Mouse (Mus musculus): ENCODE results near the gene St3gal3. TPM values are rescaled to one million over a fixed set of nuclear protein-coding genes. Genes with fewer than 3 reads are reported as not detected.

The St3gal3 gene
- polyA plus RNA-seq, 1 experiment from 2014 or later, result 6.7 TPM

DNA sequence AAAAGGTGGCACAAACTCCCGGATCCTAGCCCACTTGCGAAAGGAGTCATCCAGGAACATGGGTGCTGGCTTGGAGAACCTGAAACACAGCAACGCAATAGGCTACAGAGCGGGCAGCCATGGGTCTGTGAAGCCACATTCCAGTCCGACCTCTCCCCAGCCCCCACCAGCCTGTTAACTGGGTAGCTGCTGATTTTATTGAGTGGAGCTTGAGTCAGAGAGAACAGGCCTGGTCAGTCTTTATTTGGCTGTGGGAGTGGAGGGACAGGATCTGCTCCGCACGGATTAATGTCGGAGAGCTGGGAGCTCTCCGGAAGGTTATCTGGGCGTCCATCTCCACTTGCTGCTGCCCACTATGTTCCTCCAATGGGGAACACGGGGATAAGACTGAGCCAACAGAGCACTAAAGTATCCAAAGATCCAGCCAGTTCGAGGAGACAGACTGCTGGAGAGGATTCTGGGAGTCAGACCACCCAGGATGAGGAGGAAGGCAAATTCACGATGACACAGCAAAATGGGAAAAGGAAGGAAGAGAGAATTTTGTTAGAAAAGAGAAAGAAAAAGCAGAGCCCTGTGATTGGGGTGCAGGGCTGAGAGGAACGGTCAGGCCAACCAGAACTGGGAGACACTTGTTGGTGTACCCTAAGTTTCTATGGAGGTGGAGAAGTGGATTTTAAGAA is 170.2 kb downstream of the St3gal3 start:
- peaks cover 3% of the 10 kb centered on the region; the same call in 1 of the 2 replicates for H3K36me3 ChIP-seq (ENCODE audit: insufficient read depth, low read length)
- H3K9ac ChIP-seq (ENCODE audit: low read depth, low read length), result no peak overlapping the region
- H3K4me1 ChIP-seq (replicated peaks; ENCODE audit: insufficient read depth, low read length), result no peaks in the 10 kb centered on the region
- TF ChIP-seq CTCF (IDR thresholded peaks at IDR 0.05; ENCODE audit: low read depth), result no peak
- H3K27me3 ChIP-seq (ENCODE audit: insufficient read depth, low read length), result no peaks in the 10 kb centered on the region
- H3K4me3 ChIP-seq (replicated peaks; ENCODE audit: low read depth, low read length), result no peak overlapping the region
- no peak; the same call in 1 of the 2 replicates for ATAC-seq (replicated peaks; ENCODE audit: low FRiP score, low read depth)
- 68% methylated on average over 14 of the region's 14 CpGs for WGBS
- H3K9me3 ChIP-seq (replicated peaks; ENCODE audit: low read length), result no peaks in the 10 kb centered on the region
- H3K4me2 ChIP-seq (ENCODE audit: low read length), result no peak overlapping the region
- H3K27ac ChIP-seq, result no peak overlapping the region; the same call in 1 of the 2 replicates
- DNase-seq (ENCODE audit: low spot score), result peak; percentile 28

DNA sequence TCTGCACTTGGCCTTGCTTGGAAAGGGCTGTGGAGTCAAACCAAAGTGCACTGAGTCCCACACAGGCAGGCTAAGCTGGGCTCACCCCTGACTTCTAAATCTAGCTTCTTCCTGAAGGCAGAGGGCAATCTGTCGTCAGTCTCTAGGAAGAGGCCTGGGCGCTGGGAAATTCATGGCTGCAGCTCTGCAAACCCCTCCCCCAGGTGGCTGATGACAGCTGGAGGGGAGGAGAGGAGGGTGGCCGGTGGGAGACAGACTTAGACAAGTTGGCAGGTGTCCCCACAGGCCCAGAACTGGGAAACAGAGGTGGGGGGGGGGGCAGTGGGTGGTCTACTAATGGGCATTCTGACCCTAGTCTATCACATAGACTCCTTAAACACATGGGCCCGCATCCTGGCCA is 177.2 kb downstream of the St3gal3 start:
- Histone ChIP-seq H3K36me3 (ENCODE audit: insufficient read depth, low read length) (peaks cover 8% of the 10 kb centered on the region; the same call in 1 of the 2 replicates), H3K9me3 (replicated peaks; ENCODE audit: low read length) (no peaks in the 10 kb centered on the region), H3K9ac (ENCODE audit: low read depth, low read length) (peak overlapping the region; percentile 23; the same call in 1 of the 2 replicates), H3K27me3 (ENCODE audit: insufficient read depth, low read length) (no peaks in the 10 kb centered on the region), H3K4me1 (replicated peaks; ENCODE audit: insufficient read depth, low read length) (no peaks in the 10 kb centered on the region), H3K4me2 (ENCODE audit: low read length) (no peak overlapping the region), H3K27ac (no peak overlapping the region), H3K4me3 (replicated peaks; ENCODE audit: low read depth, low read length) (no peak overlapping the region)
- WGBS, result 53% methylated on average over 4 of the region's 4 CpGs
- ATAC-seq (replicated peaks; ENCODE audit: low FRiP score, low read depth), result no peak
- DNase-seq (ENCODE audit: low spot score), result no peak
- no peak for TF ChIP-seq CTCF (IDR thresholded peaks at IDR 0.05; ENCODE audit: low read depth)

DNA sequence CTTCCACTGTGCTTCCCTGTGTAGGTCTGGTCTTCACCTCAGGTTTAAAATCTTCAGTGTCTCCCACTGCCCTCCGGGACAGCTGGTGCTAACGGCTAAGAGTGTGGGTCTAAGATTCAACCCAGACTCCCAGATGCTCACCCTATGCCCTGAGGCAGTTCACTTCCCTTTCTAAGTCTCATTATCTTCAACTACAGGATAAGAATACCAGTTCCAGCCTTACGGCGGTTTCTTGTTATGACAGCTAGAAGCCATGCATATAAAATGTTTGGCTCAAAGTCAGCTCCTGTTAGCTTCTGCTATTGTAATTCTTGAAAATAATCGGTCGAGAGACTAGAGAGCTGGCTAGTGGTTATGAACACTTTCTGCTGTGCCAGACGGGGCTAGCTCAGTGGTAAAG is 187.2 kb downstream of the St3gal3 start:
- no peak overlapping the region for H3K9ac ChIP-seq (ENCODE audit: low read depth, low read length)
- no peak overlapping the region for H3K27ac ChIP-seq
- no peaks in the 10 kb centered on the region for H3K4me1 ChIP-seq (replicated peaks; ENCODE audit: insufficient read depth, low read length)
- DNase-seq (ENCODE audit: low spot score), result no peak
- no peak for ATAC-seq (replicated peaks; ENCODE audit: low FRiP score, low read depth)
- 0 out of 2 replicates have a peak, but pooled peaks cover 10% of the 10 kb centered on the region for H3K36me3 ChIP-seq (ENCODE audit: insufficient read depth, low read length)
- H3K4me2 ChIP-seq (ENCODE audit: low read length), result no peak overlapping the region
- 86% methylated on average over 7 of the region's 7 CpGs for WGBS
- TF ChIP-seq CTCF (IDR thresholded peaks at IDR 0.05; ENCODE audit: low read depth), result no peak
- no peak overlapping the region for H3K4me3 ChIP-seq (replicated peaks; ENCODE audit: low read depth, low read length)
- H3K27me3 ChIP-seq (ENCODE audit: insufficient read depth, low read length), result no peaks in the 10 kb centered on the region
- no peaks in the 10 kb centered on the region for H3K9me3 ChIP-seq (replicated peaks; ENCODE audit: low read length)

DNA sequence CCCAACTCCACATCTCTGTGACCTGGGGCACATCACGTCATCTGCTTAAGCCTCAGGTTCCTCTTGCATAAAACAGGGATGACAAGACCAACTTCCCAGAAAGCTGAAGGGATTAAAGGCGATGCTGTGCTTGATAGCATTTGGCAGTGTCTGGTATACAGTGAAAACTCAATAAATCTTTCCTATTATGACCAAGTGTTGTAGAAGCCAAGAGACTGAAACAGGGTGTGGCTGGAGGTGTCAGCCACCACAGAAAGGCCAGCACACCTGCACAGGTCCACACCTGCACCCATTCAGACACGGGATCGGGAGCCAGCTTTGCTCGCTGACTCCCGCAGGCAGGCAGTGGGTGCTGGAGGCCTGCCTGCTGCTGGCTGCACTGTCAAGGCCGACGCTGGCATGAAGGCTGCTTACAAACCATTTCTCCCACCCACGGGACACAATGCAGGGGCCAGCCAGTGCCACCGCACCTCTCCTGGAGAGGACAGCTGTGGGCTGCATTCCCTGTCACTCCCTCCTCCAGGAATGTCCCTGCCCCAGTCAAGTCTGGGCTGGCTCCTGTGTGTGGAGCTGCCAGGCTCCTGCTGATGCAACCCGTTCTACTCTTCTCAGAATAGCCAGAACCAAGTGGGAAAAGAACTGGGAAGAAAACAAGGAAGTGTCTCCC is 187.9 kb downstream of the St3gal3 start:
- 81% methylated on average over 11 of the region's 11 CpGs for WGBS

GRCm38 (mm10) chr4:117943317-117943716 is 191.4 kb downstream of the St3gal3 start:
- WGBS, result 13% methylated on average over 5 of the region's 5 CpGs
- H3K4me1 ChIP-seq (replicated peaks; ENCODE audit: insufficient read depth, low read length), result no peaks in the 10 kb centered on the region
- H3K4me2 ChIP-seq (ENCODE audit: low read length), result no peak overlapping the region
- DNase-seq (ENCODE audit: low spot score) (no peak), ATAC-seq (replicated peaks; ENCODE audit: low FRiP score, low read depth) (no peak)
- H3K9me3 ChIP-seq (replicated peaks; ENCODE audit: low read length), result no peaks in the 10 kb centered on the region
- H3K36me3 ChIP-seq (ENCODE audit: insufficient read depth, low read length), result 0 out of 2 replicates have a peak, but pooled peaks cover under 1% of the 10 kb centered on the region
- no peaks in the 10 kb centered on the region for H3K27me3 ChIP-seq (ENCODE audit: insufficient read depth, low read length)
- H3K9ac ChIP-seq (ENCODE audit: low read depth, low read length), result no peak overlapping the region
- no peak for TF ChIP-seq CTCF (IDR thresholded peaks at IDR 0.05; ENCODE audit: low read depth)
- no peak overlapping the region for H3K4me3 ChIP-seq (replicated peaks; ENCODE audit: low read depth, low read length)
- no peak overlapping the region for H3K27ac ChIP-seq

More for the DNA sequence above, 187.9 kb downstream of the St3gal3 start:
- H3K4me2 ChIP-seq (ENCODE audit: low read length), result no peak overlapping the region
- no peaks in the 10 kb centered on the region for H3K9me3 ChIP-seq (replicated peaks; ENCODE audit: low read length)
- H3K36me3 ChIP-seq (ENCODE audit: insufficient read depth, low read length), result 0 out of 2 replicates have a peak, but pooled peaks cover 7% of the 10 kb centered on the region
- H3K4me3 ChIP-seq (replicated peaks; ENCODE audit: low read depth, low read length), result no peak overlapping the region
- no peak overlapping the region for H3K27ac ChIP-seq
- DNase-seq (ENCODE audit: low spot score), result no peak
- no peaks in the 10 kb centered on the region for H3K4me1 ChIP-seq (replicated peaks; ENCODE audit: insufficient read depth, low read length)
- H3K27me3 ChIP-seq (ENCODE audit: insufficient read depth, low read length), result no peaks in the 10 kb centered on the region
- H3K9ac ChIP-seq (ENCODE audit: low read depth, low read length), result no peak overlapping the region
- no peak; the same call in 1 of the 2 replicates for ATAC-seq (replicated peaks; ENCODE audit: low FRiP score, low read depth)
- no peak for TF ChIP-seq CTCF (IDR thresholded peaks at IDR 0.05; ENCODE audit: low read depth)

- 94% methylated on average over 5 of the region's 5 CpGs for WGBS
- no peak overlapping the region for H3K9ac ChIP-seq (ENCODE audit: low read depth, low read length)
- H3K4me3 ChIP-seq (replicated peaks; ENCODE audit: low read depth, low read length), result no peak overlapping the region
- no peaks in the 10 kb centered on the region for H3K9me3 ChIP-seq (replicated peaks; ENCODE audit: low read length)
- ATAC-seq (replicated peaks; ENCODE audit: low FRiP score, low read depth), result no peak
- 0 out of 2 replicates have a peak, but pooled peaks cover 4% of the 10 kb centered on the region for H3K36me3 ChIP-seq (ENCODE audit: insufficient read depth, low read length)
- no peak overlapping the region for H3K27ac ChIP-seq
- TF ChIP-seq CTCF (IDR thresholded peaks at IDR 0.05; ENCODE audit: low read depth), result peak; percentile 46
- no peaks in the 10 kb centered on the region for H3K4me1 ChIP-seq (replicated peaks; ENCODE audit: insufficient read depth, low read length)
- no peaks in the 10 kb centered on the region for H3K27me3 ChIP-seq (ENCODE audit: insufficient read depth, low read length)
- DNase-seq (ENCODE audit: low spot score), result no peak
- H3K4me2 ChIP-seq (ENCODE audit: low read length), result no peak overlapping the region
Measured at GRCm38 (mm10) chr4:117936964-117937363, 197.8 kb downstream of the St3gal3 start.
